Mouse (Mus musculus): ENCODE measurements around the gene Ldlrad3.

DNA sequence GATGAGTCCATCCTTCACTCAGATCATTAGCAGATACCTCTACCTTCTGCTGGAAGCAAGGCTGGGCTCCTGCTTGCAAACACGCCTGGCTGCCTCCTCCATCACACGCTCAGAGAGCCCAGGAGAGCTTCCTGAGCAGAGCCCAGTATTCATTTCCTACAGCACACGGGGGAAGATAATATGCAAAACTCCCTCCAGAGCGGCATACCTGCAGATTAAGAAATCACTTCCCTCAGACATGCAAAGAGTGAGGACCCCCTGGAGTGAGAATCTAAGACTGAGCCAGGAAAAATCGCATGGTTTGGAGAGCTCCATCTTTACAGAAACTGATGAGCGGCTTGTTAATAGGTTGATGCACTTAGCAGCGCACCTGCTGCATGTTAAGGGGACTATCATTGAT lies 158.9 kb downstream of the Ldlrad3 start:
- TF ChIP-seq CTCF (IDR thresholded peaks at IDR 0.05; ENCODE audit: low read depth, low read length) (no peak), POLR2A (IDR thresholded peaks at IDR 0.05; ENCODE audit: borderline replicate concordance, low read depth, low read length) (no peak)
